Mouse (Mus musculus) cerebellum, adult 9-10 months (tissue): ENCODE results near the gene Cyp4f37.
"Not testable (repeated sequence)": the region's sequence is repeated elsewhere in the genome, so short reads cannot be mapped to it uniquely, and the experiment has no call there.

Source experiments
- DNase-seq: peaks from one replicate; pipeline ENCODE4 v3.0.0; 2022

The Cyp4f37 gene

DNA sequence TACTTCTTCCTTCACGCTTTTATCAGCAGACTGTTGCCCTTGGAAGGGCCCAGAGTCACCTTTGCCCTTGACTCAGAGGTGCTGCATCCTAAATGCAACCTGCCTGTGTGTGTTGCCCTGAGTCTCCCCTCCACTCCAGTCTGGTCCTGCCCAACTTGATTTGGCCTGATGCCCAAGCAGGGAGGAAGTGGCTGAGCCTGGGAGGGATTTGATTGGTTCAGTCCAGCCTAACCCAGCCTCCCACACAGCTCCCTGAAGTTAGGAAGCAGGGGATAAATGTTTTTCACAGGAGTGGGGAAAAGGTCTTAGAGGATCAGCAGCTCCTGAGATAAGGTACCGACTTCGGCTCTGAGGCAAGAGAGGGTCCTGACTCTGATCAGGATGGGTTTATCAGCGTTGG lies at the start of gene Cyp4f37:
Gene Cyp4f37 (plus strand): TSS at position 292 of the 400 bp plus-strand sequence.
- not testable (repeated sequence) for DNase-seq

DNA sequence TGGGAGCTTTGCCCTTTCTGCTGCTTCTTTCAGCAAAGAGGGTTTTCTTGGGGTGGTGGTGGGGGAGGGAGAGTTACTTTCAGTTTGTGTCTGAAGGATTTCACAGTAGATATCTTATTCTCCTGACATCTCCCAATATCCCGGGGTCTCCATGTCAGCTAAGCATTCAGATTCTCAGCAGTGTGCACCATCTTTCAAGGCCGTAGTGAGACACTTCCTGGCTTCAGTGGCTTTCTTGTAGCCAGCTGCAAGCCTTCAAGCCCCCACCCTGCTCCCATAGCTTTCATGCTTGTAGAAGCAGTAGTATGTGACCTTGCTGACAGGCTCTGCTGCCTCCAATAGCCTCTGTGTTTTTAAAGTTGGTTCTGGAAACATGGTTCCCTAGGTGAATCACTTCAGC lies 47.8 kb upstream of the Cyp4f37 start:
- DNase-seq: not testable (repeated sequence)

DNA sequence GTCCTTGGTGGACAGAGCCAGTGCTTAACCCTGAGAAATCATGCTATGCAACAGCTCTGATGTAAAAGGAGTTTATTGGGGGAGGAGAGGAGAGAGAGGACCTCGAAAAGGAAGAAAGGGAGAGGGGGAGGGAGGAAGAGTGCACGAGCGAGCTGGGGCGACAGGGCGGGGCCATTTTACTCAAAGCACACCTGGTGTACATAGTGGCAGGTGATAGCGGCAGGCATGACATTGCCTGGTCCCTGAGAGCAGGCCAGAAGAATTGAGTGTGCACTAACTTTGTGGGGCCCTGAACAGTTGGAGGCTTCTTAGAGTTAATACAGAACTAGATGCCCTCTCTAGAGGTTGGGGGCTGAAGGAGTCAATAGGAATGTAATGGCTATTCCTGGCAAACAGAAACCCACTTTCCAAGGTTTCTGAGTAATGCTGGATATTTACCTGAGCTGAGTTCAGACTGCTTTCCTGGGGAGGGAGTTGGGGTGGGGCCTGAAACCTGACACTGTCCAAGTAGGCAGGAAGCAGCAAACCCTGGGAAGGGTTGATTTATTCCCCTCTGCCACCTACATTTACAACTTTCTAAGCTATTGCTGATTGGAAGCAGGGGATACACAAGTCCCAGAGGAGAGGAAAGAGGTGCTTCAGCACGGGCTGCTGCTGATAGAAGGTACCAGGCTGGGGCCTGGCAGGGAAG lies 43.5 kb upstream of the Cyp4f37 start:
- no peak for DNase-seq

DNA sequence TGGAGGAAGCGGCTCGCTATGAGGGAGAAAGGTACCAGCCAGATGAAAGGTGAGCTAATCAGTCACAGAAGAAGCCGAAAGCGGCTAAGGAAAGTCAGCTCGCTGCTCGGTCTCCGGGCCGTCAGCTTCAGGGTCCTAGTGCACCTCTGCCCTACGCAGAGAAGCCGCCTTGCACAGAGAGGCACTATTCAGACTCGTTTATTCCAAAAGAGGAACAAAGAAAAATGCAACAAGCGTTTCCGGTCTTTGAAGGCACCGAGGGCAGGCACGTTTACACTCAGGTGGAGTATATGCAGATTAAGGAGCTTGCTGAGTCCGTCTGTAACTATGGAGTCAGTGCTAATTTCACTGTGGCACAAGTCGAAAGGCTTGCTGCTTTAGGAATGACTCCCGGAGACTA lies 24.6 kb upstream of the Cyp4f37 start:
- no peak for DNase-seq

DNA sequence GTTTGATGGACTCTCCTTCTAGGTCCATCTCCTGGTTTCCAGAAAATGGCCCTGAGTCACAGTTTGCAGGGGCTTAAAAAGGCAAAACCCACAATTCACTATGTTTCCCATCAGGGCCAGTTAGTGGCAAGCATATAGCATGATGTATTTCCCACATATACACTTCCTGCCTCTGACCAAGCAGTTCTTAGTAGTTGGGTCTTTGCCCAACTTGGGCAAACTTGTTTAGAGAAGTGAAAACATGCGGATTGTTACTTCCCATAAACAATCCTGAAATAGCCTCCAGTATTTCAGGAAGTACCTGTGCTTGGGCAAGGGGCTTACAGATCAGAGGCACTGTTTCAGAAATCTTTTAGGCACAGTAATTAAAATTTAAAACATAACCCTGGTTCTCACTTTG lies 13.1 kb upstream of the Cyp4f37 start:
- DNase-seq: no peak

DNA sequence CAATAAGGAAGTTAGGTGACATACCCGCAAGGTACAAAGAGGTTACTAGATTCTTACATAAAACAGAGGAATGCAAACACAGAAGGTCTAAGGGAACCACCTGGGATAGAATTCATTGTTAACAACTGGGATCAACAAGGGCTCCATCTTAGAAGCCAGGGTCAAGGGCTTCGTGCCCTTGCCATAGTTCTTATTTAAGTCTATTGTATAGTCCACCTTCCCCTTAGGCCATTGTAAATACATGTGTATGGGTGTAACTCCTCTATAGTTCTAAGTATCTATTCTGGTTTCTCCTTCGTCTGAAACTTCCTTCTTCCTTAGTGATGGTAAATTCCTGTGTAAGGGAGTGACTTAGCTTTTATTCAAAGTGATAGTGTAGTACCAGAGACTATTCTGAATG lies 10.9 kb upstream of the Cyp4f37 start:
- not testable (repeated sequence) for DNase-seq

DNA sequence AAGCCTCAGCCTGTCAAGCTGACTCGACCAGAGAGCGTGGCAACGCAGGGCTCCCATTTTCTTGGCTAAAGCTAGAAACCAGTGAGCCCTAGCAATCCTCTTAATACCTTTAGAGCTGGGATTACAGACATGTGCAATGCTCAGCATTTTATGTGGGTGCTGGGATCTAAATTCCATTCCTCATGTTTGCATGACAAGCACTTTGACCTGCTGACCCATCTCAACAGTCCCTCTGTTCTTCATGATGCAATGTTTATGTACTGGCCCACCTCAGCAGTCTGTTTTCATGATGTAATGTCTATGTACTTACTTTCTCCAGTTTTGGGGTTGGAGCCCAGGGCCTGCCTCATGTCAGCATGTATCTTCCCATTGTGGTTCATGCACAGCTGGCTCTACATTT lies 10.2 kb upstream of the Cyp4f37 start:
- no peak for DNase-seq

DNA sequence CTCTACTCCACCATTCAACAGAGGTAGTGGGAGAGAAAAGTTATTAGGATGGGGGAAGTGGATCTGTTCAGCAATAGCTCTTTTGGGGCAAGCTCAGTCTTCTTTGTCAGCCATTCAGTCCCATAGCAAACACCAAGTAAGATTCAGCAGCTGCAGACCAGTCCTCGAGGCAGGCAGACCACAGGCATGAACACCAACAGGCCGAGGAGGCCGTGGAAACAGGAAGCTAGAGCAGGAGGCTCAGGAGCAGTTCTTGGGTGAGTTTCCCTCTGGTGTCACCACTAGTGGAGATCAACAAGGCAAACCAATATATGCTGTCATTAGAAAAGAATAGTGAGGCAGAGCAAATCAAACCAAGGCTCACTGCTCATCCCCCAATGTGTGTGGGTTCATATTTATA lies 8.7 kb upstream of the Cyp4f37 start:
- DNase-seq: no peak

DNA sequence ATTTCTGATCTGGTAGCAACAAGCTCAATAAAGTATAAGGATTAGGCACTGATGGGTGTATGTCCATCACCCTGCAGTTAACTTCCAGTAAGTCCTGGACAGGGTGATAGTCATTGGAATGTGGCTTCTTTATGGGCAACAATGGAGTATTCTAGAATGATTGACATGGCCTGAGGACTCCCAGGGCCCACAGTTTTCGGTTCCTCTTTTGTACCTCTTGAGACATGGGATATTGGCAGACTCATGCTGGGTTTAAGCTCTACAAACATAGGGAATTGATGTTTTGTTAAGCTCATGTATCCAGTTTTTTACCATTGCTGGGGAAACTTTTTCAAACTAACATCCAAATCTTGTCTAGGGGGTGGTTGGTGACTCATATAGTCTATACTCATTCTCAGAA lies 3.9 kb upstream of the Cyp4f37 start:
- DNase-seq: no peak

DNA sequence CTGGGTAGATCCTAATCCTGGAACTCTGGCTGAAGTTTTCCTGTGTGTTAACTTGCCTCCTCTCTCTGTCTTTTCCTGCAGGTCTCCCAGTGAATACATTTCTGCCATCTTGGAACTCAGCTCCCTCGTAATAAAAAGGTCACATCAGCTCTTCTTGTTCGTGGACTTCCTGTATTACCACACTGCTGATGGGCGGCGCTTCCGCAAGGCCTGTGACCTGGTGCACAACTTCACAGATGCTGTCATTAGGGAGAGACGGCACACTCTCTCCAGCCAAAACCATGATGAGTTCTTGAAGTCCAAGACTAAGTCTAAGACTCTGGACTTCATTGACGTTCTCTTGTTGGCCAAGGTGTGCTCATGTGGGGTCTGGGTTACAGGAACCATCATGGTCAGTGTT lies 8.6 kb downstream of the Cyp4f37 start:
- DNase-seq: not testable (repeated sequence)

DNA sequence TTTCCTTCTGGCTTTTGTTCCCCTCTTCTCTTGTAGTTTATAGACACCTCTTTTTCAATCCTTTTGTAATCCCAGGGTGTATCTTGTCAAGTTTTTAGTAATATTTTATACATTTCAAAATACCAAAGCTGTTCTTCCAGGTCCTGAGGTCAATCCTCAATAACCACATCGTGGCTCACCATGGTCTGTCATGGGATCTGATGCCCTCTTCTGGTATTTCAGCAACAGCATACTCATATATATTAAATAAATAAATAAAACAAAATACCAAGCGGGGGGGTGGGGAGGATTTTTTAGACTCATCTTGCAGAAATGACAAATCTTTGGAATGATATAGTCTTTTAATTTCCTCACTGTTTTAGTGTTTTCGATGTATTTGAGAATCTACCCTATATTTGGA lies 10.8 kb downstream of the Cyp4f37 start:
- DNase-seq: no peak

DNA sequence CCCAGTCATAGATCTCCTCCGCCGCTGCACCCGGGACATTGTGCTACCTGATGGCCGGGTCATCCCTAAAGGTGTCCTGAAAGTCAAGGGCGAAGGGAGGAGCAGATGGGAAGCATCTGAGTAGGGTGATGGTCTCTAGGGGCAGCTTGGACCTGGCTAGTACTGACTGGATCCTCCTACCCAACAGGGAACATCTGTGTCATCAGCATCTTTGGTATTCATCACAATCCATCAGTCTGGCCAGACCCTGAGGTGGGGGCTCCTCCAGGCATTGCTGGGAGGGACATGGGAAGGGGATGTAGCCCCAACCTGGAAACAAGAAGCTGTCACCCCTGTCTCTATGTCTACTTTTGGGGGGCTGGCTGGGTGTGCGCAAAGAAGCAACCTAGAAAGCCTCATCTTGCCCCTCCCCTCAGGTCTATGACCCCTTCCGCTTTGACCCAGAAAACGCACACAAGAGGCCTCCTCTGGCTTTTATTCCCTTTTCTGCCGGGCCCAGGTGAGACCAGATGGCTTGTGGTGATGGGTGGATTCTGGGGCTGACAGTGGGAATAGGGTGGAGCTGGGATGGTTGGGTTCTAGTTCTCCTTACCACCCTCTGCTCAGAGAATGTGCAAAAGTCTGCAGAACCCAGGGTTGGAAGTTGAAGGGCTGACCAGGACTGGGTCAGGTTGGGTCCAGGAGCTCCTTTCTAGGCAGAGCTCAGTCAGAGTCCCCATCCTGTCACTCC lies 13.3 kb downstream of the Cyp4f37 start:
- DNase-seq: not testable (repeated sequence)

DNA sequence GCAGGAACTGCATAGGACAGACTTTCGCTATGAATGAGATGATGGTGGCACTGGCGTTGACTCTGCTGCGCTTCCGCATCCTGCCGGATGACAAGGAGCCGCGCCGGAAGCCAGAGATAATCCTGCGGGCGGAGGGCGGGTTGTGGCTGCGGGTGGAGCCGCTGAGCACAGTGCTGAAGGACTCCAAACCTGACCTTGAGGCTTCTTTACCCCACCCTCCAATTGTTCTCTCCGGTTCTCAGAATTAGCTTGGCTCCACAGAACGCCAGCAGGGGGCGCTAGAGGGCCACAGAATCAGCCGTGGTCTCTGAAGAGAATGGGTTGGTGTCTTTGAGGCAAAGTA lies 13.8 kb downstream of the Cyp4f37 start:
- DNase-seq: peak; percentile 82

DNA sequence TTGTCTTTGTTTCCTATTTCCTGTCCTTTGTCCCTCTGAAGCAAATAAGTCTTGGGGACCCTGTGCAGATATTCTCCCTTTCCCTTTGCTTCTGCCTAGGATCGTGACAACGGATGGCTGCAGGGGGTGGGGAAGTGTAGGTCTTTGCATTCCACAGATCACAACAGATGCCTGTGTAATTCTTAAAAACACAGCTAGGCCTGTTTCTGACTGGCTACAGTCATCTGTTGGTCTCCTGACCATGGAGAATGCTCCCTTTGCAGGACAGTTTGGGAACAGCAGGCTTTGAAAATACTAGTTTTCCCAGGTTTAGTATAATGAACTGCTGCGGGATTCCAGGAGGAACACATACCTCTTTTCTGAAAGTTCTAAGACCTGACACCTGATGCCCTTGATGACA lies 15.2 kb downstream of the Cyp4f37 start:
- DNase-seq: no peak

DNA sequence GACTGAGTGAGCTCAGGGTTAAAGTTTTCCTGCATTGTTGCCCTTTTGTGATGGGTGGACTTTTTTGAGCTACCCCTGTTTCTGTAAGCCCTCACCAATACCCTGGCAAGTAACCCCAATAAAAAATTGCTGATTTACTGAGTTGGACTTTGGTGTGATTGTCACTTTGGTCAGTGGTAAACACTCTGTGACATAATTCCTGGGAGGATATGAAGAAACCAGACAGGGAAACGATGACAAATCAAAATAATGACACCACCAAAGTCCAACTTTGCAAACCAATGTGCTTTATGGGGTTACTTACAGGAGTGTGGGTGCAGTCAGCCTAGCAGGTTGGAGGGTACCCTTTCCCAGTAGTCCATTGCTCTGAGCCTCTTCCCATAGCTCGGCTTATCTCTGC lies 16.0 kb downstream of the Cyp4f37 start:
- no peak for DNase-seq

DNA sequence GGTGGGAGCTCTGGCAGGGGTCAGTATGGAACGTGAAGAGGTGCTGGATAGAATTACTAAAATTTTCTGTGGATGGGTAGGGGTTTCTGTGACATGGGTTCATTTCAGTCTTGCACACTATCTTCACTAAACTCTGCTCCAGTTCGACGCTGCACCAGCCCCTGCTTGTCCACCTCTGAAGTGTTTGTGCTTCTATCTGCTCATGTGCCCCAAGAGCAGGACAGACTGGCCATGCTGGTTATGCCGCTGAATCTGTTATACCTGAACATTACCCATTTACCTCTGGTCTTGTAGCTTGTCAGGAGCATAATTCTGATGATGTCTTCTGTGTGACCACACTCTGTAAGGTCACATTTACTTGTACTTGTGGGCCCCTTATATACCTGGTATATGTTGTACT lies 25.5 kb downstream of the Cyp4f37 start:
- DNase-seq: no peak

DNA sequence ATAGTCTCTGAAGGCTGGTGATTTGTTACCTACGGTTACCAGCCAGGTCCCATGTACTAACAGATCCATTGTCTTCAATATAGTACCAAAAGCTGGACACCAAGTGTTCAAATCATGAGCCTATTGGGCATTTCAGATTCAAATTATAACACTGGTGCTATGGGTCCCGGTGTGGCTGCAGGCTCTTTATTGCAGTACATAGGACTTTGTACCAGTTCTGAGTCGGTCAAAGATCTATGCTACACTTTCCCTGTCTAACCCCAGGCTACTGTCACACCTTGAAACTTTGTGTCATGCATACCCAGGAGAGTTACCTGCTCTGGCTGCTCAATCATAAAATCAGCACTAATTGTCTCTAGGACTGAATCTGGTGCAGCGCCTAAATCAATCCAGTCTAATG lies 32.8 kb downstream of the Cyp4f37 start:
- no peak for DNase-seq

DNA sequence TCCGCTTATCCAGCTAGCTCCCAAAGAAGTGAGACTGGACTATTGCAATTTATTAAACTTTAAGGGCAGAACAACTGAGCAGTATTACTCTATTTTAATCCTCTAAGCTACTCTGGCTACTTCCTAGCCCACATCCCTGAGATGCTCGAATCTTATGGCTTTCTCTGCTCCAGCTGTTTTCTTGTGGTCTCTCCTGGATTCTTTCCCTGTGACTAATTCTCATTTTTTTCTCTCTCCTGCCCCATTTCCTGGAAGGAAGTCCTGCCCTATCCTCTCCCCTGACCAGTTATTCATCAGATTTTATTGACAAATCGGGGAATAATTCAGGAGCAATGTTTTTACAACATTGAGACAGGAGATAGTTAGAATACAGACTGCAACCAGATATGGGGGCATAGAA lies 35.9 kb downstream of the Cyp4f37 start:
- DNase-seq: no peak

DNA sequence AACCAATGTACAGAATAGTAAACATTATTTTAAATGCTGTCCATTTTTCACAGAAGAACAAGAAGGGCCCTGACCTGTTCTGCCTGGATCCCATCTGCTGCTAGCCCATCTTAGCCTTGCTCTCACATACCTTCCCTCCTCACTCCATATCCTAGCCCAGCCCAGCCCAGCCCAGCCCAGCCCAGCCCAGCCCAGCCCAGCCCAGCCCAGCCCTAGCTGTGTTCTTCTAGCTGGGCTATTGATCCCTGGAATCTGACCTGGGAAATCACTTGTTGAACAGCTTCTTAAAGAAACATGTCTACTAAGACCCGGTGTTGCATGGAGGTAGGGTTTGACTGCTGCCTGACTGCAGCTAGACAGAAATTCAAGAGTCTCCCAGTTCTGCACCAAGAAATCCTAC lies 37.1 kb downstream of the Cyp4f37 start:
- DNase-seq: no peak

DNA sequence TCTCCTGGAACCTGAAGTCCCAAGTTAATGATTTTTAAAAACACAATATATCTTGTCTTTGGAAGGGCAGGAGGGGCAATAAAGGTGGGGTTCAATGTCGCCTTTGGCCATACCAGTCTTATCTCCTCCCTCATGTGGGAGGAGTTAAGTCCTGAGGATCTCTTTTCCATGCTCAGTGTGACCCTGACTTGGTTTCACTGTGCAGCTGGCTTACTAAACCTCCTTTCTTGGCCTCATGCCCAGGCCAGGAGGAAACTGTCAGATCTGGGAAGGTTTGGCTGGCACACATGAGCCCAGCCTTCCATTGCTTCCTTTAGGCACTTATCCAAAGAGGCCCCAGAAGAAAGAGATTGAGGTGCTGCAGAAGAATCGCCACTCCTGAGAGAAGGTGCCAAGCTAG lies 37.6 kb downstream of the Cyp4f37 start, which contains the start of gene Cyp4f40:
Gene Cyp4f40 (plus strand): TSS at position 189 of the 400 bp plus-strand sequence.
- no peak for DNase-seq

DNA sequence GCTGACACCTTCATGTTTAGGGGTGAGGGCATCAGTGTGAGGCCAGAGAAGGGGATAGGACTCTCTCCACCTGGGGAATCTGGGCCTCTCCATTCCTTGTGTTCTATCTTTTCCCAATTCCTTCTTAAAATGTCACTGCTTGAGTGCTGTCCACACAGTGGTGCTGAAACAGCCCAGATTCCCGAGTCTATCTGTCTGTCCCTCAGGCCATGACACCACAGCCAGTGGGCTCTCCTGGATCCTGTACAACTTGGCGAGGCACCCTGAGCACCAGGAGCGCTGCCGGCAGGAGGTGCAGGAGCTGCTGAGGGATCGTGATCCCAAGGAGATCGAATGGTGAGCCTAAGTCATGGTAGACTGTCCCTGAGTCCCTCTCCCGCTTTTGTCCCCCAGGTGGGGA lies 52.9 kb downstream of the Cyp4f37 start:
- DNase-seq: no peak

DNA sequence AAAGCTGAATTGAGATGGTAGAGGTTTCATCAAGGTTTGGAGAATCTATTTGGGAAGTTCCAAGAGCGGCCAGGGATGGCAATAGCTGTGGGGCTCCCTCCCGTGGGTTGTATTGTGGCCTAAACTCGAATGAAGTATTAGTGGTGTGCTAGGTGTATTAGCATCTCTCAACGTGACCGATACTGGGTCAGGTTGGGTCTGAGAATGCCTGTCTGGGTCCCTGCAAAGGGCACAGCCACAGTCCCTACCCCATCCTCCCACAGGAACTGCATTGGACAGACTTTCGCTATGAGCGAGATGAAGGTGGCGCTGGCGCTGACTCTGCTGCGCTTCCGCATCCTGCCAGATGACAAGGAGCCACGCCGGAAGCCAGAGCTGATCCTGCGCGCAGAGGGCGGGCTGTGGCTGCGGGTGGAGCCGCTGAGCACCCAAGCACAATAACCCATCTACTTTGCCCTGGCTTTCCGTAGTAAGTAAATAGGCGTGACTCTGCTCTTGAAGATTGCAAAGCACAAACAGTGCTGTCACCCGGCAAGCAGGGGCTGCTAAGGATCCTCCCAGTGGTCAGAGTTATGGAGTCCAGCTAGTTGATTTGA lies 55.0 kb downstream of the Cyp4f37 start:
- DNase-seq: no peak

DNA sequence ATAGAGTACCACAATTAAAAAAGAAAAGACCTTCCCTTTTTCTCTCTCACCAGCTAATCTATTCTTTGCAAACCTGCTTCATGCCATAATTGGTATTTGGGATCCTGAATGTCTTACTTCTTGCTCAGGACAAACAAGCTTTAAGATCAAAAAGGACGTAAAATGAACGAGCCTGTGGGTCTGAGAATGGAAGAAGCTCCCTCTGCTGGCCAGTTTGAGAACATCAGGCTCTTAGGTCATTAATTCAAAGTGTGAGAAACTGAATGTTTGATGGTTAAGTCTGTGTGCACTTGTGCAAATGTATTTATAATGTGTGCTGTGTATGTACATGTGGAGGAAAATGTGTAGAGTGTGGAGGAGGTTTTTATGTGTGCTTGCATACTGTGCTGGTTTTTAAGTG lies 59.3 kb downstream of the Cyp4f37 start:
- peak; percentile 50 for DNase-seq

DNA sequence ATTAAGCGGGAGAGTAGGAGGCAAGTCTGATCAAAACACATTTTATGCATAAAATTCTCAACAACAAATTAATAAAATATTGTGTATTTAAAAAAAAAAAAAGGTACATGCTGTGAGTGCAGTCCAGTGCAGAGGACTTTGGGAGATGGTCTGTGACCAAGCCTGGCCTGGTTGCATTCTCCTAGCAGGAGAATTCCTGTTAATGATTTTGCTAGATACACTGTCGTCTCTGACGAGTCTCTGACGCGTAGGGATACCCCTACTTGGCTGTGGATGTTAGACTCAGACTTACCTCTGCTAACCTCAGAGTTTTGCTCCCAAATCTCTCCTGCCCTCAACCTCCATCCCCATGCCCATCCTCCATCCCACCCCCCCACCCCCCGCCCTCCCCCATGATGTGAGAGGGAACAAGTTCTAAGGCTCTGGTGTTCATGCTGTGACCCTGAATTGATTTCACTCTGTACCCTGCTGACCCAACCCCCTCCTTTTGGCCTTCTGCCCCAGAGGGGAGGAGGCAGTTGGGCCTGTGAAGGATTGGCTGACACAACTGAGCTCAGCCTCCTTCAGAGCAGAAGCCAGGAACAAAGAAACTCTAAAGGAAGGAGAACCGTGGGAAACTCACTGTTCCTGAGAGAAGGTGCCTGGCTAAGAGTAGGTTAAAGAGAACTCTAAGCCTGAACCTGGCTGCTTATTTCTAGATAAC lies 64.1 kb downstream of the Cyp4f37 start, which contains the start of gene Cyp4f15:
Gene Cyp4f15 (plus strand): TSS at position 580 of the 703 bp plus-strand sequence.
- DNase-seq: peak; percentile 4
